Mouse (Mus musculus): ENCODE data around the gene Zfp932. TPM values are rescaled to one million over a fixed set of nuclear protein-coding genes. Genes with fewer than 3 reads are reported as not detected.

The Zfp932 gene
- polyA plus RNA-seq (2014; fragmentation: Illumina TruSeq; extraction: RNeasy Lipid Tissue Mini Kit (QIAGEN cat#74804); ENCODE audit: low read depth, low replicate concordance), result 40.7 TPM

GRCm38 (mm10) chr5:109996026-109996937 is at the start of gene Zfp932:
Gene Zfp932, plus strand, starts transcription at chr5:109996521.

Other genes with a start within 250 kb of the Zfp932 start
- 4.8 TPM for gene 4930522L14Rik, start 244.6 kb upstream of the Zfp932 start, polyA plus RNA-seq (2014; fragmentation: Illumina TruSeq; extraction: RNeasy Lipid Tissue Mini Kit (QIAGEN cat#74804); ENCODE audit: low read depth, low replicate concordance)
- gene Gm15446, start 73.1 kb upstream of the Zfp932 start, polyA plus RNA-seq (2014; fragmentation: Illumina TruSeq; extraction: RNeasy Lipid Tissue Mini Kit (QIAGEN cat#74804); ENCODE audit: low read depth, low replicate concordance), result 43.5 TPM
- 5.9 TPM for gene Gm17655, start 76.0 kb downstream of the Zfp932 start, polyA plus RNA-seq (2014; fragmentation: Illumina TruSeq; extraction: RNeasy Lipid Tissue Mini Kit (QIAGEN cat#74804); ENCODE audit: low read depth, low replicate concordance)
- gene Gm35315, start 97.9 kb downstream of the Zfp932 start, polyA plus RNA-seq (2014; fragmentation: Illumina TruSeq; extraction: RNeasy Lipid Tissue Mini Kit (QIAGEN cat#74804); ENCODE audit: low read depth, low replicate concordance), result 1.4 TPM
- 0.10 TPM for gene Plcxd1, start 103.4 kb downstream of the Zfp932 start, polyA plus RNA-seq (2014; fragmentation: Illumina TruSeq; extraction: RNeasy Lipid Tissue Mini Kit (QIAGEN cat#74804); ENCODE audit: low read depth, low replicate concordance)
- not detected for gene Gtpbp6, start 111.7 kb downstream of the Zfp932 start, polyA plus RNA-seq (2014; fragmentation: Illumina TruSeq; extraction: RNeasy Lipid Tissue Mini Kit (QIAGEN cat#74804); ENCODE audit: low read depth, low replicate concordance)
- gene Zfp605, start 113.6 kb downstream of the Zfp932 start, polyA plus RNA-seq (2014; fragmentation: Illumina TruSeq; extraction: RNeasy Lipid Tissue Mini Kit (QIAGEN cat#74804); ENCODE audit: low read depth, low replicate concordance), result 3.8 TPM
- gene Chfr, start 139.3 kb downstream of the Zfp932 start, polyA plus RNA-seq (2014; fragmentation: Illumina TruSeq; extraction: RNeasy Lipid Tissue Mini Kit (QIAGEN cat#74804); ENCODE audit: low read depth, low replicate concordance), result 60.8 TPM
- 30.8 TPM for gene Golga3, start 180.2 kb downstream of the Zfp932 start, polyA plus RNA-seq (2014; fragmentation: Illumina TruSeq; extraction: RNeasy Lipid Tissue Mini Kit (QIAGEN cat#74804); ENCODE audit: low read depth, low replicate concordance)
- 66.7 TPM for gene Ankle2, start 234.5 kb downstream of the Zfp932 start, polyA plus RNA-seq (2014; fragmentation: Illumina TruSeq; extraction: RNeasy Lipid Tissue Mini Kit (QIAGEN cat#74804); ENCODE audit: low read depth, low replicate concordance)

Measured in testis, adult 10 weeks (tissue).